Mouse (Mus musculus): ENCODE results near the gene Olfr1131.
"Not testable (repeated sequence)": the region's sequence is repeated elsewhere in the genome, so short reads cannot be mapped to it uniquely, and the experiment has no call there.

Olfr1131 gene

DNA sequence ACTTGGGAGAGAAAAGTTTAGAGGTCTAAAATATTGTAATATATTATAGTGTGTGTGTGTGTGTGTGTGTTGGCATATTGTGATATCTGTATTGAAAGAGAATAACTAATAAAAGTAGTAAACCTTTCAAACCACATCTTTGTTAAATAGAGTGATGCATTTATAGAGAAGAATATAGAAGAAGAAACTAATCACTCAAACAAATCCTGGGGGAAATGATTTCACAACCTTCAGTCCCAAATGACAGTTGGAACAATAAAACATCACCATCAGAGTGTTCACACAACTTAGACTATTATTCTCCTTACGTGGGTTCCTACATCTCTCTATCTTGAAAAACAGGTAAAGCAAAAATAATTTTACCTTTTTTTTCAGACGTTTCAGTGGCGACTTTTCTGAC is at the start of gene Olfr1131:
Gene Olfr1131, plus strand, starts transcription at position 301 of the 400 bp plus-strand sequence.
- DNase-seq (ENCODE audit: low read depth): no peak

DNA sequence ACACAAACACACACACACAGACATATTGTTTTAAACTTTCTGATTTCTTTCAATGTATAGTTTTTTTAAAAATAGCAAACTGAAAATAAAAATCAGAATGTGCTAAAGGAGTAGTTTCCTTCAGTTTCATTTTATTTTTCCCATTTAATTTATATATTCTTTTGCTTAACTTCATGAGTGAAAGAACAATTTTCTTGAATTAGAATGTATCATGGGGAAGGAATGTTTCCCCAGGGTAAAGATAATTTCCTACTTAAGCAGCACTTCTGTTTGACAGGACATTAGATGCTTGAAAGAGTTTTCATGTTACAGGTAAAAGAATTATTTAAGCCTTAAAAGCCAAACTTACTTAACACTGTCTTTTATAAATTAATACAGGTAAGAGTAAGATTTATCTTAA is 21.0 kb upstream of the Olfr1131 start, which contains the start of gene Olfr1130:
Gene Olfr1130, plus strand, starts transcription at position 301 of the 400 bp plus-strand sequence.
- DNase-seq (ENCODE audit: low read depth): not testable (repeated sequence)

DNA sequence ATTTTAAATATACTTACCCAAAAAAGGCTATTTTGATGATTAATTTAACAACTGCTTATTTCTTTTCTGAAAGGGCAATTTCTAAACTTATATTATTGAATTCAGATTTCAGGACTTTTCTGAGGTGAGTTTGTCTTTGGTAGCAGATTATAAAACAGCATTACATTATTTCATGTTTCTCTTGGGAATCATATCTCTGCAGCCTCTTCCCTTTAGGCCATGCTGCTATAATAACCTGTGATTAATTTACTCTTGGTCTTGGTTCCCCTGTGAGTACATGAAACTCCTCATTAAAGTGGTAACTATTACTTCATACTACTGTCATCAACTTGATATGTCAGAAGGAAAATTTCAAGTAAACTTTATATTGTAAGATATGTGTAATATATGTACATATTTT is 10.5 kb downstream of the Olfr1131 start, which contains the start of gene Olfr1132:
Gene Olfr1132, minus strand, starts transcription at position 101 of the 400 bp plus-strand sequence.
- no peak for DNase-seq (ENCODE audit: low read depth)

DNA sequence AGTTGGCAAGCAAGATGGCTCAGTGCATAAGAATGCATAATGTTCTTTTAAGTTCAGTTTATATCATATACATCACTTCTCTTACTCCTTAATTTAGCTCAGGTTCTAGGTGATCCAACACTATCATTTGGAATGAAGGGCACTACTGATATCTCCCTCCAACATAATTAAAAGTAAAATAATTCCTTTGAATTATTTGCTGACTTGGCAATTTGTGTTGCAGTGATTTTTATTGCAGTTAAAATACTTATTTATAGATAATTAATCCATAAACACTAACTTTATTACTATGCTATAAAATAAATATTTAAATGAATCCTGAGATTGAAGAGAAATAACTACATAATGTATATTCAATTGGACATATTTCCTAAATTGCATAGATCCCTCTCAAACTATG is 15.5 kb downstream of the Olfr1131 start:
- DNase-seq (ENCODE audit: low read depth): no peak

DNA sequence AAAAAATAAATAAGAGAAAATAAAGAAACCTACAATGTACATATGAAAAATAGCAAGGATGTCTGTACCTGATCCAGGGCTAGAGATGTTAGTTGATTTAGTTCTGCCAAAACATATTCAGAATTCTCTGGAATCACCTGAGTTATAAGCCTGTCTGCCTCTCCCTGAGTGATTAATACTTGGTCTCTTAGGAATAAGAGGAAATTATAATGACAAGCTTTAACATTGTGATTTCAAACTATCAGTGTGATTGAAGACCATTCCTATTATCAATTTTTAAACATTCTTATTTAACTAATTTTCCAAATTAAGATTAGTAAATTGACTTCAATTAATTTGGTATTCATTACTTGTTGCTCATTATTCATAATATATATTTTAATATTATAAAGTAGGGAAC is 20.4 kb downstream of the Olfr1131 start, which contains the start of gene Olfr1133:
Gene Olfr1133, minus strand, starts transcription at position 101 of the 400 bp plus-strand sequence.
- no peak for DNase-seq (ENCODE audit: low read depth)

DNA sequence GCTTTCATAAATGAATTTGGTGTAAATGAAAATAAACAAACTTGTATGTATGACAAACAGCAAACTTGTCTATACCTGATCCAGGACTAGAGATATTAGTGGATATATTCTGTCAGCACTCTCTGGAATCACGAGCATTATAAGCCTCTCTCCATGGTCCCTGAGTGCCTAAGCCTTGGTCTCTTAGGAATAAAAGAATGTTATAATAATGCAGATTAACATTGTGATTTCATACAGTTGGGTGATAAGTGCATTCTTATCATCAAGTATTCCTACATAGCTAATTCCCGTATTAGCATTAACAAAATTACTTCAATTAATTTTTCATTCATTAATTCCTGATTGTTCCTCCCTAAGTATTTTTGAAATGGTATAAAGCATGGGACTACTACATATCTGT is 31.5 kb downstream of the Olfr1131 start, which contains the start of gene Olfr1134:
Gene Olfr1134, minus strand, starts transcription at position 101 of the 400 bp plus-strand sequence.
- DNase-seq (ENCODE audit: low read depth): no peak

DNA sequence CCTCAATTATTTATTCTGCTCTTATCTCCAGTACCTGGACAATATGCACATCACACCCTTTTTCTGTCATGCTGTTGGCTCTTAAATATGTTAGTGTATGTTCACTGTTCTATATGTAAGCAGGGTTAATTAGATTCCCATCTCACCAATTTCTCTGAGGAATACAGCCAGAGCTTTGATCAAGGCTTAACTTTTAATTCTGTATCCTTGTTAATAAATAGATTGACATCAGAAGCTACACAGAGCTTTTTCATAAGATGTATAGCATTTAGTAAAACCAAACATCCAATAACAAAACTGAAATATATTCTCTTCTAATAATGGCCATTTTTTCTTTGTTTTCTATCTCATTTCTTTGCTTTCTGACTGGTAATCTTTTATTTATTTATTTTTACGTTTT is 46.7 kb downstream of the Olfr1131 start, which contains the start of gene Olfr1135:
Gene Olfr1135, minus strand, starts transcription at position 101 of the 400 bp plus-strand sequence.
- DNase-seq (ENCODE audit: low read depth): no peak

All from c-Kit-positive CD71-negative TER-119-negative erythroid progenitor cells, embryonic 14.5 days (primary cell).